Mouse (Mus musculus): ENCODE results near the gene Ptar1. TPM values are rescaled to one million over a fixed set of nuclear protein-coding genes. Genes with fewer than 3 reads are reported as not detected.
A peak's percentile ranks its signal among the peaks of the same experiment; 100 is the strongest.

Ptar1 gene
- polyA plus RNA-seq, 1 experiment = 12.1 TPM

GRCm38 (mm10) chr19:23759322-23759945, 72.2 kb downstream of the Ptar1 start:
- Histone ChIP-seq H3K4me1 (ENCODE audit: control insufficient read depth, insufficient read depth, low read length) (peaks cover 12% of the 10 kb centered on the region; the same call in 1 of the 2 replicates), H3K4me3 (replicated peaks; ENCODE audit: insufficient read depth, low read depth, low read length) (peak overlapping the region; percentile 94), H3K27ac (ENCODE audit: insufficient read depth, low read length) (peak overlapping the region; percentile 97), H3K27me3 (ENCODE audit: control insufficient read depth, insufficient read depth, low read length) (no peaks in the 10 kb centered on the region)
- 0% methylated on average over 17 of the region's 17 CpGs for WGBS
- TF ChIP-seq CTCF (IDR thresholded peaks at IDR 0.05; ENCODE audit: borderline replicate concordance, insufficient read depth, low read depth, low read length) (peak; percentile 14; the same call in 1 of the 2 replicates), POLR2A (IDR thresholded peaks at IDR 0.05; ENCODE audit: borderline replicate concordance, insufficient read depth, low read length) (no peak)
- peak; percentile 69 to 79 for DNase-seq

GRCm38 (mm10) chr19:23763371-23763770, 76.1 kb downstream of the Ptar1 start:
- WGBS = 25% methylated on average over 6 of the region's 6 CpGs
- Histone ChIP-seq H3K4me1 (ENCODE audit: control insufficient read depth, insufficient read depth, low read length) (peaks cover 25% of the 10 kb centered on the region), H3K27ac (ENCODE audit: insufficient read depth, low read length) (peak overlapping the region; percentile 58; the same call in 1 of the 2 replicates), H3K27me3 (ENCODE audit: control insufficient read depth, insufficient read depth, low read length) (no peaks in the 10 kb centered on the region), H3K4me3 (replicated peaks; ENCODE audit: insufficient read depth, low read depth, low read length) (no peak overlapping the region)
- peak; percentile 35 to 57 for DNase-seq
- no peak for TF ChIP-seq CTCF (IDR thresholded peaks at IDR 0.05; ENCODE audit: borderline replicate concordance, insufficient read depth, low read depth, low read length)
- TF ChIP-seq POLR2A (IDR thresholded peaks at IDR 0.05; ENCODE audit: borderline replicate concordance, insufficient read depth, low read length) = no peak

- WGBS = 1% methylated on average over 2 of the region's 2 CpGs
These were observed 76.8 kb downstream of the Ptar1 start for GRCm38 (mm10) chr19:23764051-23764450.

GRCm38 (mm10) chr19:23768864-23769263, 81.6 kb downstream of the Ptar1 start:
- Histone ChIP-seq H3K4me3 (replicated peaks; ENCODE audit: insufficient read depth, low read depth, low read length) (no peak overlapping the region), H3K27me3 (ENCODE audit: control insufficient read depth, insufficient read depth, low read length) (no peaks in the 10 kb centered on the region), H3K27ac (ENCODE audit: insufficient read depth, low read length) (no peak overlapping the region), H3K4me1 (ENCODE audit: control insufficient read depth, insufficient read depth, low read length) (peaks cover 22% of the 10 kb centered on the region)
- 85% methylated on average over 5 of the region's 5 CpGs for WGBS
- DNase-seq = no peak
- no peak for TF ChIP-seq POLR2A (IDR thresholded peaks at IDR 0.05; ENCODE audit: borderline replicate concordance, insufficient read depth, low read length)
- TF ChIP-seq CTCF (IDR thresholded peaks at IDR 0.05; ENCODE audit: borderline replicate concordance, insufficient read depth, low read depth, low read length) = no peak

More at GRCm38 (mm10) chr19:23764051-23764450, 76.8 kb downstream of the Ptar1 start:
- Histone ChIP-seq H3K4me1 (ENCODE audit: control insufficient read depth, insufficient read depth, low read length) (peaks cover 25% of the 10 kb centered on the region), H3K4me3 (replicated peaks; ENCODE audit: insufficient read depth, low read depth, low read length) (no peak overlapping the region), H3K27ac (ENCODE audit: insufficient read depth, low read length) (peak overlapping the region; percentile 58), H3K27me3 (ENCODE audit: control insufficient read depth, insufficient read depth, low read length) (no peaks in the 10 kb centered on the region)
- DNase-seq = peak; percentile 77 to 87
- TF ChIP-seq CTCF (IDR thresholded peaks at IDR 0.05; ENCODE audit: borderline replicate concordance, insufficient read depth, low read depth, low read length) (no peak), POLR2A (IDR thresholded peaks at IDR 0.05; ENCODE audit: borderline replicate concordance, insufficient read depth, low read length) (no peak)

GRCm38 (mm10) chr19:23770494-23771423, 83.5 kb downstream of the Ptar1 start:
- H3K4me1 ChIP-seq (ENCODE audit: control insufficient read depth, insufficient read depth, low read length) = peaks cover 15% of the 10 kb centered on the region
- H3K27me3 ChIP-seq (ENCODE audit: control insufficient read depth, insufficient read depth, low read length) = no peaks in the 10 kb centered on the region
- DNase-seq = no peak
- TF ChIP-seq CTCF (IDR thresholded peaks at IDR 0.05; ENCODE audit: borderline replicate concordance, insufficient read depth, low read depth, low read length) (no peak), POLR2A (IDR thresholded peaks at IDR 0.05; ENCODE audit: borderline replicate concordance, insufficient read depth, low read length) (no peak)
- 21% methylated on average over 10 of the region's 10 CpGs for WGBS
- H3K27ac ChIP-seq (ENCODE audit: insufficient read depth, low read length) = no peak overlapping the region
- no peak overlapping the region for H3K4me3 ChIP-seq (replicated peaks; ENCODE audit: insufficient read depth, low read depth, low read length)

- DNase-seq = no peak
- H3K4me1 ChIP-seq (ENCODE audit: control insufficient read depth, insufficient read depth, low read length) = peaks cover 13% of the 10 kb centered on the region
- H3K27me3 ChIP-seq (ENCODE audit: control insufficient read depth, insufficient read depth, low read length) = no peaks in the 10 kb centered on the region
- TF ChIP-seq POLR2A (IDR thresholded peaks at IDR 0.05; ENCODE audit: borderline replicate concordance, insufficient read depth, low read length) (no peak), CTCF (IDR thresholded peaks at IDR 0.05; ENCODE audit: borderline replicate concordance, insufficient read depth, low read depth, low read length) (peak; percentile 41; the same call in 1 of the 2 replicates)
- 78% methylated on average over 7 of the region's 7 CpGs for WGBS
- no peak overlapping the region for H3K4me3 ChIP-seq (replicated peaks; ENCODE audit: insufficient read depth, low read depth, low read length)
- H3K27ac ChIP-seq (ENCODE audit: insufficient read depth, low read length) = no peak overlapping the region
These were observed 84.7 kb downstream of the Ptar1 start for GRCm38 (mm10) chr19:23771971-23772370.

- Histone ChIP-seq H3K27ac (ENCODE audit: insufficient read depth, low read length) (no peak overlapping the region), H3K4me1 (ENCODE audit: control insufficient read depth, insufficient read depth, low read length) (peaks cover 25% of the 10 kb centered on the region), H3K4me3 (replicated peaks; ENCODE audit: insufficient read depth, low read depth, low read length) (no peak overlapping the region), H3K27me3 (ENCODE audit: control insufficient read depth, insufficient read depth, low read length) (no peaks in the 10 kb centered on the region)
- no peak for TF ChIP-seq POLR2A (IDR thresholded peaks at IDR 0.05; ENCODE audit: borderline replicate concordance, insufficient read depth, low read length)
- no peak for TF ChIP-seq CTCF (IDR thresholded peaks at IDR 0.05; ENCODE audit: borderline replicate concordance, insufficient read depth, low read depth, low read length)
- 71% methylated on average over 6 of the region's 6 CpGs for WGBS
- DNase-seq = no peak
These were observed 88.1 kb downstream of the Ptar1 start for GRCm38 (mm10) chr19:23775356-23775755.

Data from cerebellum, adult 2 months (tissue).